Mouse (Mus musculus): ENCODE results near the gene Olfr1423. TPM values are rescaled to one million over a fixed set of nuclear protein-coding genes. Genes with fewer than 3 reads are reported as not detected.

Olfr1423 gene
- polyA plus RNA-seq, 1 experiment from 2014 or later: 0.03 TPM

- Histone ChIP-seq H3K36me3 (no peaks in the 10 kb centered on the region), H3K4me2 (peak overlapping the region; percentile 64), H3K4me1 (peaks cover 7% of the 10 kb centered on the region; the same call in 1 of the 2 replicates), H3K27me3 (no peaks in the 10 kb centered on the region), H3K9me3 (no peaks in the 10 kb centered on the region), H3K9ac (peak overlapping the region; percentile 0; the same call in 1 of the 2 replicates), H3K27ac (no peak overlapping the region), H3K4me3 (peak overlapping the region; percentile 54)
- ATAC-seq (ENCODE audit: insufficient number of reproducible peaks, low FRiP score, low TSS enrichment, low read depth): no peak
- under 1% methylated on average over 10 of the region's 10 CpGs for WGBS
Observed at GRCm38 (mm10) chr19:12012615-12013014, 28.5 kb downstream of the Olfr1423 start.

DNA sequence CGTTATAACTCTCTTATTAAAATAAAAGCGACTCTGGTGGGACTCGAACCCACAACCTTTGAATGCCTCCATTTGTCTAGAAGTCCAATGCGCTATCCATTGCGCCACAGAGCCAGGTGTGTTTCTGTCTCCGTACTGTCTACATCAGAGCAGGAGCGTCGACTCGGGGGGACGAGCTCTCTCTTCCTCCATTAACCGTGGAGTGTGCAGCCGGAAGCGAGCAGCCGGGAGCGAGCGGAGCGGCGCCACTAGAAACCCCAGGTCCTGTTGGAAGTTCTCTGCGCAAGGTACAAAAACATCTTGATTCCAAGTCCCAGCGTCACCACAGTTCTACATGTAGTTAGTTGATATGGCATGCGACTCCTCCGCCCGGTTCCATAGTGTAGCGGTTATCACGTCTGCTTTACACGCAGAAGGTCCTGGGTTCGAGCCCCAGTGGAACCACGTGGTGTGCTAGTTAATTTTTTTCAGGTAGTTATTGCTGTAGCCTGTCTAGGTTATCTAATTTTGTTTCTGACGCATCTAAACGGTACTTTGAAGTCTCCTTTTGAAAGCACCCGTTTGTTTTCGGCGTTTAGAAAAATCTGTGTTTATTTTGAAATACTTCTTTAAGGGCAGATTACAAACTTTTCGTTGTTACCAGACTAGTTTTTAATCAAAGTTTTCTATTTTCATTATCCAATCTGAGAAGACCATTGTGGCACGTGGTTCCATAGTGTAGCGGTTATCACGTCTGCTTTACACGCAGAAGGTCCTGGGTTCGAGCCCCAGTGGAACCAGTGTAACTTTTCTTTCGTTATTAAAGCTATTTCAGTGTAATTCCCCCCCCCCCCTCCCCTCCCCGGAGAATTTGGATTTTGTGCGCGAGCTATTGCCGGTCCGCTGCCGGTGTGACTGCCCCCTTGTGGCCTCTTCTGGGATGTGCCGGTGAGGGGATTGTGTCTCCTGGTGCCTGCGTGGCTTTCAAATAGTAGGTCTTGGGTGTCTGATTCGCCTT is 29.3 kb downstream of the Olfr1423 start:
- H3K4me2 ChIP-seq: peak overlapping the region; percentile 64
- peaks cover 14% of the 10 kb centered on the region; the same call in 1 of the 2 replicates for H3K4me1 ChIP-seq
- peak overlapping the region; percentile 54 for H3K4me3 ChIP-seq
- peak; percentile 90 for ATAC-seq (ENCODE audit: insufficient number of reproducible peaks, low FRiP score, low TSS enrichment, low read depth)
- no peaks in the 10 kb centered on the region for H3K9me3 ChIP-seq
- H3K36me3 ChIP-seq: no peaks in the 10 kb centered on the region
- peak overlapping the region; percentile 91 for H3K27ac ChIP-seq
- H3K9ac ChIP-seq: 0 out of 2 replicates have a peak overlapping the region, but pooled peaks have one; percentile 4
- no peaks in the 10 kb centered on the region for H3K27me3 ChIP-seq
- under 1% methylated on average over 48 of the region's 49 CpGs for WGBS

- Histone ChIP-seq H3K9ac (peak overlapping the region; percentile 52), H3K4me1 (peaks cover 19% of the 10 kb centered on the region; the same call in 1 of the 2 replicates), H3K27me3 (no peaks in the 10 kb centered on the region), H3K36me3 (no peaks in the 10 kb centered on the region), H3K9me3 (no peaks in the 10 kb centered on the region), H3K4me3 (peak overlapping the region; percentile 54), H3K27ac (peak overlapping the region; percentile 91), H3K4me2 (peak overlapping the region; percentile 64)
- peak; percentile 35; the same call in 1 of the 2 replicates for ATAC-seq (ENCODE audit: insufficient number of reproducible peaks, low FRiP score, low TSS enrichment, low read depth)
- under 1% methylated on average over 26 of the region's 26 CpGs for WGBS
Observed at GRCm38 (mm10) chr19:12010916-12011559, 30.1 kb downstream of the Olfr1423 start.

- Histone ChIP-seq H3K9me3 (no peaks in the 10 kb centered on the region), H3K9ac (peak overlapping the region; percentile 52), H3K4me2 (peak overlapping the region; percentile 64), H3K4me3 (peak overlapping the region; percentile 54), H3K36me3 (no peaks in the 10 kb centered on the region), H3K27ac (peak overlapping the region; percentile 91), H3K4me1 (peaks cover 19% of the 10 kb centered on the region; the same call in 1 of the 2 replicates), H3K27me3 (no peaks in the 10 kb centered on the region)
- no peak for ATAC-seq (ENCODE audit: insufficient number of reproducible peaks, low FRiP score, low TSS enrichment, low read depth)
- WGBS: under 1% methylated on average over 24 of the region's 24 CpGs
Observed at GRCm38 (mm10) chr19:12010281-12010771, 30.8 kb downstream of the Olfr1423 start.

DNA sequence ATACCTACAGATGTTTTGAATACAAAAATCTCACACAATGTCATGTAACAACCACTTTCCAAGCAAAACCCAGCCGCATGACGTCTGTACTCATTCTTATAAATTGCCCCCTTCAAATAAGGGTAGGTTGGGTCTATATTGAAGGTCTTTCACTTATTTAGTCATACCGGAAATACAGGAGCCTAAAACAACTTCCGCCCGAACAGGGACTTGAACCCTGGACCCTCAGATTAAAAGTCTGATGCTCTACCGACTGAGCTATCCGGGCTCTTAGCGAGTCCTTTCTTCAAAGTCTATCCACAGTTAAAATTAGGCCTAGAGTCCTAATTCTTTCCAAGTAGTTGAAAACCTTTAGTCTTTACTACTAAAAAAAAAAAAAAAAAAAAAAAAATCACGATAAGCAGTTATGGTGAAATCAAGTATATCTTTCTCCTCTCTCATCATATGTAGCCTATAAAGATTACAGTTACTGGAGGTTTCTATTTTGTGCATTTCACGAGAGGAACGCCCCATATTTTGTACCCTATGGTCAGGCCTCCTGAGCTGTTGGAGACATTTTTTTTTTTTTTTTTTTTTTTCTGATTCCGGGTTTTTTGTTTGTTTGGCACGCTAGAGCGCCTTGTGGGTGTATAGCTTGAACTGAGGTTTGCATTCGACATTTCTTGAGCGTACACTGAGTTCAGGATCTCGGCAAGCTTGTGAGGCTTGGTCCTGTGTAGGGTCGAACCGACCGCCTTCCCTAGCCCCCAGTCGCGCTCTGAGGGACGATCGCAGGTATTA is 31.4 kb downstream of the Olfr1423 start:
- Histone ChIP-seq H3K27me3 (no peaks in the 10 kb centered on the region), H3K36me3 (no peaks in the 10 kb centered on the region), H3K27ac (peak overlapping the region; percentile 91), H3K4me3 (peak overlapping the region; percentile 54), H3K4me2 (peak overlapping the region; percentile 64), H3K9me3 (no peaks in the 10 kb centered on the region), H3K9ac (peak overlapping the region; percentile 52), H3K4me1 (peaks cover 19% of the 10 kb centered on the region; the same call in 1 of the 2 replicates)
- peak; percentile 12; the same call in 1 of the 2 replicates for ATAC-seq (ENCODE audit: insufficient number of reproducible peaks, low FRiP score, low TSS enrichment, low read depth)
- whole genome bisulfite sequencing: under 1% methylated on average over 24 of the region's 24 CpGs

- H3K4me3 ChIP-seq: no peak overlapping the region
- no peak for ATAC-seq (ENCODE audit: insufficient number of reproducible peaks, low FRiP score, low TSS enrichment, low read depth)
- H3K4me1 ChIP-seq: peaks cover 19% of the 10 kb centered on the region; the same call in 1 of the 2 replicates
- peak overlapping the region; percentile 43; the same call in 1 of the 2 replicates for H3K27ac ChIP-seq
- 19% methylated on average over 17 of the region's 17 CpGs for WGBS
- no peak overlapping the region; the same call in 1 of the 2 replicates for H3K4me2 ChIP-seq
- no peaks in the 10 kb centered on the region for H3K9me3 ChIP-seq
- H3K9ac ChIP-seq: no peak overlapping the region
- H3K36me3 ChIP-seq: no peaks in the 10 kb centered on the region
- H3K27me3 ChIP-seq: no peaks in the 10 kb centered on the region
Observed at GRCm38 (mm10) chr19:12008410-12009380, 32.4 kb downstream of the Olfr1423 start.

- no peaks in the 10 kb centered on the region for H3K36me3 ChIP-seq
- peak overlapping the region; percentile 60 for H3K4me2 ChIP-seq
- no peaks in the 10 kb centered on the region for H3K27me3 ChIP-seq
- WGBS: 13% methylated on average over 17 of the region's 17 CpGs
- no peaks in the 10 kb centered on the region for H3K9me3 ChIP-seq
- peak overlapping the region; percentile 65 for H3K4me3 ChIP-seq
- no peak for ATAC-seq (ENCODE audit: insufficient number of reproducible peaks, low FRiP score, low TSS enrichment, low read depth)
- H3K27ac ChIP-seq: no peak overlapping the region
- no peak overlapping the region for H3K9ac ChIP-seq
- peaks cover 19% of the 10 kb centered on the region; the same call in 1 of the 2 replicates for H3K4me1 ChIP-seq
Observed at GRCm38 (mm10) chr19:12007105-12007931, 33.8 kb downstream of the Olfr1423 start.

GRCm38 (mm10) chr19:12006361-12006947 is 34.7 kb downstream of the Olfr1423 start:
- peak overlapping the region; percentile 45 for H3K9ac ChIP-seq
- no peaks in the 10 kb centered on the region for H3K36me3 ChIP-seq
- peaks cover 19% of the 10 kb centered on the region; the same call in 1 of the 2 replicates for H3K4me1 ChIP-seq
- WGBS: 2% methylated on average over 17 of the region's 17 CpGs
- peak overlapping the region; percentile 60 for H3K4me2 ChIP-seq
- no peaks in the 10 kb centered on the region for H3K9me3 ChIP-seq
- ATAC-seq (ENCODE audit: insufficient number of reproducible peaks, low FRiP score, low TSS enrichment, low read depth): no peak
- H3K27me3 ChIP-seq: no peaks in the 10 kb centered on the region
- peak overlapping the region; percentile 67 for H3K27ac ChIP-seq
- H3K4me3 ChIP-seq: peak overlapping the region; percentile 65
